Mouse (Mus musculus) monocyte, adult 5-6 weeks (primary cell): ENCODE results near the gene Slit1. TPM values are rescaled to one million over a fixed set of nuclear protein-coding genes. Genes with fewer than 3 reads are reported as not detected.

Source experiments
- ATAC-seq: fragments of 153-309, 156-312 bp; replicated peaks from 2 replicates; pipeline ENCODE4 v1.8.0; 2017; ENCODE audit warnings: mild to moderate bottlenecking; ENCODE audit not compliant: low TSS enrichment, insufficient number of reproducible peaks, severe bottlenecking, poor library complexity, low FRiP score
- total RNA-seq: library from RNA; stranded (forward); fragments of 200-1000, 200-491, 200-594 nt; gene quantifications from 3 replicates; pipeline ENCODE4 v1.2.3, GENCODE M21; 2017

Slit1 gene
- total RNA-seq, 1 experiment from 2014 or later = not detected

DNA sequence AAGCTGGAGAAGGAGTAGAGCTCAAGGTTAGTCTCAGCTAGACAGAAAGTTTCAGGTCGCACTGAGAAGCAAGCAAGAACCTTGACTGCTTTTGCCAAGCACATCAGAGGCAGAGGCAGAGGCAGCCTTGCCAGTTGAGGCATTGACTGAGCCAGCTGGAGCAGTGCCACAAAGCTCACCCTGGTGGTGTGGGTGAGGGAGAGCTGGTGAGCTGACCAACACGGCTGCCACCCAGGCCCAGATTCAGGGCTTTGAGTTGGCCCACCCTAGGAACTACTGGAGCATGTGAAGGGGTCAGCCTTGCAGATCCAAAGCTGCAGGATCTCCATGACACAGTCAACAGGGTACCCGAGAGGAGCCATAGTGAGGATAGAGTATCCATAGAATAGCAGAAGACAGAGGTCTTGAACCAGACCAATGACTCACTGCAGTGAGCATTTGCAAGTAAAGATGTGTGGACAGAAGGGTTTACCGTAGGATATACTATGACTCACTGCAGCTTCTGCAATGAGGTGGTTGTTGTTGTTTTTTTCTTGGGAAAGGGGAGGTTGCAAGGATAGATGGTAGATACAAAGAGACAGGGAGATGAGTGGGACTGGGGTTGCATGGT is 164.0 kb downstream of the Slit1 start:
- no peak for ATAC-seq

GRCm38 (mm10) chr19:41577576-41577975 is 165.9 kb downstream of the Slit1 start:
- ATAC-seq = no peak

GRCm38 (mm10) chr19:41573700-41574099 is 169.8 kb downstream of the Slit1 start:
- no peak for ATAC-seq

DNA sequence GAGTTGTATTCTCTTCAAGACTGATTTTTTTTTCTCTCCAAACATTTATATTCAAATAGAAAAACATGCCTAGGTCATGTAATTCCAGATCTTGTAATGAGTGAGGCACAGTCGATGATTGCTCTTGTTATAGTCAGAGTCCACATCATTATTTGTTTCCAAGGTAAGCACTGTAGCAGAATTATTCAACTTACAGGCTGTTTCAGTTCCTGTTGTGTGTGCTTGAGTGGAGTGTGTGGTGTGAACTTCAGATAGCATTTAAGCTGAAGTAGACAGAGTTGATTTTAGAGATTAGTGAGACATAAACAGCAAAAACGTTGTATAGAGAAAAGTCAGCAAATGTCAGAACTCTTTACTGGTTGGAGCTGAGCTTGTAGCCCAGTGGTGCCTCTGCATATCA is 174.7 kb downstream of the Slit1 start:
- ATAC-seq = no peak

DNA sequence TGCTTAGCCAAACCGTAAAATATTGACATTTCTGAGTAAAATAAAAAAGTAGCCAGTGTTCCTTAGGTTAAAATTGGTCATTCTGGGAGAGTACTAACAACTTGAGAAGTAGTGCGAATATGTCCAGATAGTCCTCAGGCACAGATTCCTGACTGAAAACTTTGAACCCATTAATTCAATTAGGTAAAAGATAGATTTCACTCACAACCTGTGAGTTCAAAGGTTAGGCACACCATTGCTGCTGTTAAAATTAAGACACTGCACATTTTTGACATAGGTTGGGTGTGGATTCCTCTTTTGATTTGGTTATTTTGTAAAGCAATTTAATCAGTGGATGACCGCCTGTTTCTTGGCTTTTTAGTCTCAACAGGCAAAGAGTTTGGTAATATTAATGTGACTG is 182.6 kb downstream of the Slit1 start:
- ATAC-seq = no peak

DNA sequence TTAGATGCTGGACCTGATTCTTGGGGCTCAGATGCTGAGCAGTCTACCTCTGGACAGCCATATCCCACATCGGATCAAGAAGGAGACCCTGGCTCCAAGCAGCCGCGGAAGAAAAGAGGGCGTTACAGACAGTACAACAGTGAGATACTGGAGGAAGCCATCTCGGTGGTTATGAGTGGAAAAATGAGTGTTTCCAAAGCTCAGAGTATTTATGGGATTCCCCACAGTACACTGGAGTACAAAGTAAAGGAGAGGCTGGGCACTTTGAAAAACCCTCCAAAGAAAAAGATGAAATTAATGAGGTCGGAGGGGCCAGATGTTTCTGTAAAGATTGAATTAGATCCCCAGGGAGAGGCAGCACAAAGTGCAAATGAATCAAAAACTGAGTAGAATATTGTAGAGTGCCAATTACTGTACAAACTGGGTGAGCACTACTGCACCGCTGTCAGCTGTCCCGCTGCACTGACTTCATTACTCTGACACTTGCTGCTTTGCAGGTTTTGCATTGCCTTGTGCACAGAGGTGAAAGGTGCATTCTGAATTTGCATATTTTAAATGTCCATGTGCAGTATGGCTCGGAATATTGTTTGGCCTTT is 184.5 kb downstream of the Slit1 start:
- no peak for ATAC-seq

GRCm38 (mm10) chr19:41557491-41557890 is 186.0 kb downstream of the Slit1 start:
- no peak for ATAC-seq

DNA sequence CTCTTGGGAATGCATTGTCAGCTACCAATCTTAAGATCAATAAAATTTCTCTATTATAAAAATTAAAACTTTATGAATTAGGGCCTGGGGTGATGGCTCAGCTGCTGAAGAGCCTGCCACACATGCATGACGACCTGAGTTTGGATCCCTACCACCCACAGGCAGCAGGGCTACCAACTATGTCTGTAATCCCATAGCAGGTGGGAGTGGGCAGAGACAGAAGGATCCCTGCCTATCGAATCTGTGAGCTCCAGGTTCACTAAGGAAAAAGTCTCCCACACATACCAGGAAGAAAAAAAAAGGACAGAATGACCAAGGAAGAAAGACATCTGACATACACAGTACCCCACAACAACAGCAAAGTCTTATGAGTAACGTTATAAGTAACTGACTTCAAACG is 186.5 kb downstream of the Slit1 start:
- no peak for ATAC-seq

Other genes starting within 250 kb of the Slit1 start
- gene Gm340, start 161.3 kb downstream of the Slit1 start, total RNA-seq = 19.7 to 34.5 TPM (median 19.9 TPM) in 3 replicates
- 1.1 to 2.3 TPM (median 1.9 TPM) in 3 replicates for gene Arhgap19, start 58.4 kb upstream of the Slit1 start, total RNA-seq
- 21.9 to 24.9 TPM (median 22.4 TPM) in 3 replicates for gene Frat1, start 86.3 kb upstream of the Slit1 start, total RNA-seq
- gene Frat2, start 104.5 kb upstream of the Slit1 start, total RNA-seq = 14.4 to 39.3 TPM (median 21.5 TPM) in 3 replicates
- gene Rrp12, start 152.5 kb upstream of the Slit1 start, total RNA-seq = 5.1 to 7.7 TPM (median 7.6 TPM) in 3 replicates
- 117 to 136 TPM (median 120 TPM) in 3 replicates for gene Pgam1, start 168.3 kb upstream of the Slit1 start, total RNA-seq
- gene Exosc1, start 189.8 kb upstream of the Slit1 start, total RNA-seq = 28.8 to 32.4 TPM (median 31.4 TPM) in 3 replicates
- gene Zdhhc16, start 189.8 kb upstream of the Slit1 start, total RNA-seq = 15.5 to 26.4 TPM (median 23.1 TPM) in 3 replicates
- 18.6 to 55.2 TPM (median 41.6 TPM) in 3 replicates for gene Mms19, start 237.5 kb upstream of the Slit1 start, total RNA-seq
- 8.2 to 10.9 TPM (median 10.0 TPM) in 3 replicates for gene Ubtd1, start 238.1 kb upstream of the Slit1 start, total RNA-seq